Mouse (Mus musculus) layer of hippocampus, adult 18-20 months (tissue): ENCODE measurements around the gene Smim1. TPM values are rescaled to one million over a fixed set of nuclear protein-coding genes. Genes with fewer than 3 reads are reported as not detected.

ENCODE experiments used
- total RNA-seq, 2 experiments: library from RNA; stranded (reverse); gene quantifications; 2 replicates each; pipeline ENCODE4 v1.2.3; 2021

Gene Smim1
- total RNA-seq, 2 experiments from 2014 or later = 10.3 to 12.5 TPM

Other genes with a start within 250 kb of the Smim1 start
- gene A430005L14Rik, start 69.0 kb downstream of the Smim1 start, total RNA-seq = 10 to 100 TPM; 24.6 to 25.5 TPM
- gene Dffb, start 51.1 kb downstream of the Smim1 start, total RNA-seq = 10 to 100 TPM; 11.1 to 12.7 TPM
- gene Cep104, start 51.0 kb downstream of the Smim1 start, total RNA-seq = 10 to 100 TPM; 31.2 to 32.3 TPM
- gene Lrrc47, start 14.5 kb downstream of the Smim1 start, total RNA-seq = 10 to 100 TPM; 55.6 to 68.0 TPM
- gene Ccdc27, start 16.4 kb upstream of the Smim1 start, total RNA-seq = under 1 TPM; 0.59 to 0.66 TPM
- gene Trp73, start 114.0 kb upstream of the Smim1 start, total RNA-seq = 1 to 10 TPM; 1.9 to 2.5 TPM
- 10 to 100 TPM; 30.0 to 35.8 TPM for gene Wrap73, start 116.1 kb upstream of the Smim1 start, total RNA-seq
- gene Tprgl, start 134.4 kb upstream of the Smim1 start, total RNA-seq = 100 to 1,000 TPM; 196 to 199 TPM
- 1 to 10 TPM; 2.8 to 7.3 TPM for gene Megf6, start 144.5 kb upstream of the Smim1 start, total RNA-seq